Mouse (Mus musculus) B cell, adult 2 months (primary cell): Measurements from ENCODE around the gene Krt72.

ENCODE experiments used
- DNase-seq, 2 experiments: peaks; one replicate each; pipeline ENCODE4 v3.0.0; 2022

Gene Krt72

DNA sequence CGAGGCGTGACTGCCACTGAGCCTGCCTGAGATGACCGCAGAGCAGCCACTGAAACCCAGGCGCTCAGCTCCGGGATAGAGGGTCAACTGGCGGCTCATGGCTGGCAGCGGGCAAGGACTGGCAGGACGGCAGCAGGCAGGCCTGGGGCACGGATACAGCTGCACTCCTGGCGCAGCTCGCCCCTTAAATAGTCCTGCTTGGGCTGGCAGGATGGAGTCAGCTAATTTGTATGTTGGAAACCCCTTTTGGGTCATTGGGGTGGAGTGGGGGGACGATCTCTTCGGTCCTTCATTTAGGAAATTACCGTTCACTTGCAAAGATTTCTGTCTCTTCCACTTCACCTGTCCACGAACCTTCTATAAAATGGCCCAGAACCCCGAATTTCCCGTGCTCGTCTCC is at the start of gene Krt72:
Gene Krt72, minus strand, starts transcription at position 101 of the 400 bp plus-strand sequence.
- DNase-seq = no peak

DNA sequence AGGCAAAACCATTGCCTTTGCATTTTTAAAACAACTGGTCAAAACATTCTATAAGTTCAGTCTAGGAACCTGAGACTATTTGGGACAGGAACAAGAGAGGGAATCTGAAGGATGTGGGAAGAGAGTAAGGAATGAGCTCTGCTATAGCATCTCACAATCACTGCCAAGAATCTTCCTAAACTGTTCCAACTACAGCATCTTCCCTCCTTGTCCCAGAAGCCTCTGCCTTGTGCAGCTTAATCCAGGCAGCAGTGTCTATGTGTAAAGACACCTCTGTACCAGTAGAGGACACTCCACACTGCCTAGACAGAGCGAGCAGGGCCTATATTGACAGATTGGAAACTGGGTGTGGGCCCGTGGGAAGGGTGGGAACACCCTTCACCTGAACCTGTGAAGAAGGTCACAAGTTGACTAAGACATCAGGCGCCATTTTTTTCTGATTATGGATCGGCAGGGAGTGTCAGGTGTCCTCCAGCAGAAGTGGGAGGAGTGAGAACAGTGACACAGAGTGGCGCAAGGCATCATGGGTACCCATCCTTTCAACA is 48.6 kb upstream of the Krt72 start:
- DNase-seq = no peak

DNA sequence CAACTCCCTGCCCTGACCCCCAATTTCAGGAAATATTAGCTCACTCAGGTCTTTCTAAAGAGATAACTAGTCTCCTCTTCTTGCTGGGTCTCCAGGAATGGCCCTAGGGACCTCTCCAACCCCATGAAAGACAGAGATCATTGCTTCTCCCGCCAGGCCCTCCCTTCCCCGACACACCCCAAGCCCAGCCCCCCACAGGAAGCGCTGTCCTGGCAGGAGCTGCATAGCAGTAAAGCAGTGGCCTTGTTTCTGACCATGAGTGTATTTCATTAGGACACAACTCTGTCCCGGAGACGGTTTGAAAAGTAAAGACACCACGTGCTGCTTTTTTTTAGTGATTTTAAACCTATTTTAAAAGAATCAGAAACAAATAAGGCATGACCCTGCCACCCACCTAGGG is 46.9 kb upstream of the Krt72 start:
- no peak for DNase-seq

DNA sequence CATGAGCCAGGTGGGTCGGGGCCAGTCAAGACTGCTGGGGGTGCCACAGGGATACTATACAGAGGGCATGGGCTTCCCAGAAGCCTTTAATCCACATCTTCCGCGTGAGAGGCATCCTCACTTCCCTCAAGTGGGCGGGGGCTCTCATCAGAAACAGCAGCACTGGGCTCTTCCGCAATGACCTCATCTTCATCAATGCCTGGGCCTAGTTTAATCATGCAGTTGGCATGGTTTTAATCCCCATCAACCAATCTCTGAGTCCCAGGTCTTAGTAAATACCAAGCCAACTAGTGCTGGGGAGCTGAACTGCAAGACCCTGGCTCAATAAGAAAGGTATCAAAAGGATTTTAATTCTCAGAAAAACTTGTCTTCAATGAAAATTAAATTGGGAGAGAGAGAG is 43.2 kb upstream of the Krt72 start:
- no peak for DNase-seq

DNA sequence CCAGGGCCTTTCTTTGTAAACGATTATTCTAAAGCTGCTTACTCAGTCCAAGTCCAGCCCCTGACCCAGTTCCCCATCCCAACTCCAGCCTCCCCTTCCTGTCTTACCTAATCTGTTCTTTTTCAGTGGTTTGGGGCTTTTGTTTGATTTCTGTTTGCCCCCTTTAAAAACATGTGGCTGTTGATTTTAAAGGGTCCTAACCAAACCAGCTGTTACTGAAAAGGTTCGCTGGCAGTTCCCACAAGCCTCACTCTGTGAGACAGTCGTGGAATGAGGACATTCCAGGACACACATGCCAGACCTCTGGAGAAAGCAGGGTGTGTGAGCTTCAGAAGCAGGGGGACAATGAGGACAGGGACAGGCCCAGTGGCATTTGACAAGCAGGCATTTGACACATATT is 35.5 kb upstream of the Krt72 start:
- DNase-seq = no peak

DNA sequence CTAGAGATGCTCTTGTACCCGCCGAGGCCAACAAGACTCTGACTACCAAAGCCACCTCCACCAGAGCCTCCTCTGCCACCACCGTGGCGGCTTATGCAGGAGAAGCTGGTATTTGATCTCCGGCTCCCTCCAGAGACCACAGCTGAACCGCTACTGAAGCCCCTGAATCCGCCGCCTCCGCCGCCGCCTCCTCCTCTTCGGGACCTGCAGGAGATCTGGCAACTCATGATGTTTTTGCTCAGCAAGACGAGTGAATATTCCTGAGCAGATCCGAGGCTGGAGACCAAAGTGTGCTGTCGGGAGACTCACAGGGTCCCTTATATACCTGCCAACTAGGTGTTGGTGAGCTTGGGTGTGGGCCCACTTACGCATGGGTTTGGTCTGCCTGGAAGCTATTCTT is 31.6 kb upstream of the Krt72 start, which contains the start of gene Krt2:
Gene Krt2, minus strand, starts transcription at position 295 of the 400 bp plus-strand sequence.
- DNase-seq = no peak

DNA sequence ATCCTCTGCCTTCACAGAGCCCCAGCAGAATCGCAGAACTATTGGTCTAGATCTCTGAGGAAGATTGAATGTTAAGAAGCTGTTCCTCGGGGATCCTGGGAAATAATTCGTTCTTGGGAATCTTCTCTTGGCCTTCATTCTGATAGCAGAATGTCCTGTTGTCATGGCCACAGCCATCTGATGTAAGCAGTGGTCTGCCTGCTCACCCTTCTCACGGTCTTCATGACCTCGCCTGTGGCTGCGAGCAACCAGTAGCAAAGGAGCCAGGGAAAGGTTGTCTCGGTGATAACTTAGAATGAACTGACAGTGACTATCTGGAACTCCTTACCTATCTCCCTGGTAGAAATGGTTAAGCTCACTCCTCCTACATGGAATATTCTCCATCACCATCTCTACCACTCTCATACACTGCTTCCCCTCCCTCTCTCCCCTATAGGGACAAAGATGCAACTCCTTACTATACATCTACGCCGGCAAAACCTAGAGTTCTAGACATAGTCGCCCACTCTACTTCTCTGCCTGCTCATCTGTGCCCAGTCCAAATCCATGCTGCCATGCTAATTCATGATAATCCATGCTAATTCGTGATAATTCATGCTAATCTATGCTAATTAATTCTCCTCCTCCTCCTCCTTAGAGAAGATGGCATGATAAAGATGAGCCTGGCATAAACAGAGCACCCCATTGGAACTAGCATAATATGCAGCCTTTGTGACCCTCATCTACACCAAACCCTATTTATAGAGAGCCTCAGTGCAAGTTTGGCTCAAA is 17.0 kb upstream of the Krt72 start:
- DNase-seq = no peak

DNA sequence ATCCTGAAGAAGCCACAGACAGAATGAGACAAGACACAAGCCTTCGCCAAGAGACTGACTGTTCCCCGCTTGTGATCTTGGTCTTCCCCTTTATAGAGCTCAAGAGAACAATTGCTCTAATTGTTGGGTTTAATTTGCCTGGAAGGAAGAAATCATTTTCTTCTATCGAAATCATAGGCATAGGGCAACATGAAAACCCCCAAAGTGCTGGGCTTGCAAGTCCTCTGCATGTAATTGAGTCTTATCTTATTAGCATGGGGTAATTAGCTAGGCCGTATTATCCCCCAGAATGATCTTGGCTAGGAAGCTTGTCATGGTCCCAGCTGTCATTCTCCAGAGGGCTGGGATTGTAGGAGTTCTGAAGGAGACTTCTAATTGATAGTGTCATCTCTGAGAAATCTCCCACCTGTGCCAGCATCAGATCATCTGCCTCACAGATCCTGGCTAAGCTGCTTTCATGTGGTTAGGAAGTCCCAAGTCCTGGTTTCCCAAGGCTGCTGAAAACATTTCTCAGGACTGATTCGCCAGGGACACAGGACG is 16.1 kb upstream of the Krt72 start, which contains the start of gene Krt73:
Gene Krt73, minus strand, starts transcription at position 51 of the 540 bp plus-strand sequence.
- no peak for DNase-seq

DNA sequence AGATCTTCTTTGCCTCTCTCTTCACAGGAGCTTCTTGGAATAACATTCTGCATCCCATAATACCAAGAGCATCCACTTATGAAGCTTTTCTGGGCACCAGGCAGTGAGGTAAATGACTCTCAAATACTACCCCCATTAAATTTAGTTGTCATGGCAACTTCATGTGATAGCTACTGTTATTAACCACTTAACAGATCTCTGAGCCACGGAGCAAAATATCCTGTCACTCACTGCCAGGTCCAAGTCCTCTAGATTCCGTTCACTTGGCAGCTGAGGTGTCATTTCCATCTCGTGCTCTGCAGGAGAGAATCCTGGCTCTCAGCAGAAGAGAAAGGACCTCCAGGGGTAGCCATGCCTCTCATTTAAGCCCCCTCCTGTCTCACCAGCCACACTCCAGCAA is 4.6 kb upstream of the Krt72 start:
- no peak for DNase-seq

DNA sequence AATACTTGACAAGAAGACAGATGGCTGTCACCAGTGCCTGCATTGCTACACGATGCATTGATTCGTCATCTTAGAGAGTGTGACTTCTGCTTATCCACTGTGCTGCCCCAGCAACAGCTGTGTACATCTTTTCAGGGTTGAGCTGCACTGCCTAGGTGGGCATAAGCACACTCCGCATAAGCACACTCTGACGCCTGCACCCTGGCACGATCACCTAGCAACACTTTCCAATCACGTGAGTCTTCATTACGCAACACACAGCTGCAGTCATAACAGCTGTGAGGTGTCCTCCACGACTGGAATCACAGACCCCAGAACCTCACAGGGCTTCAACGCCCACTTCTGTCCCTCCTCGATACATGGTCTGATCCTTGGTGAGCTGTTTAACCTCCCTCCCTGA is 12.8 kb downstream of the Krt72 start:
- no peak for DNase-seq

DNA sequence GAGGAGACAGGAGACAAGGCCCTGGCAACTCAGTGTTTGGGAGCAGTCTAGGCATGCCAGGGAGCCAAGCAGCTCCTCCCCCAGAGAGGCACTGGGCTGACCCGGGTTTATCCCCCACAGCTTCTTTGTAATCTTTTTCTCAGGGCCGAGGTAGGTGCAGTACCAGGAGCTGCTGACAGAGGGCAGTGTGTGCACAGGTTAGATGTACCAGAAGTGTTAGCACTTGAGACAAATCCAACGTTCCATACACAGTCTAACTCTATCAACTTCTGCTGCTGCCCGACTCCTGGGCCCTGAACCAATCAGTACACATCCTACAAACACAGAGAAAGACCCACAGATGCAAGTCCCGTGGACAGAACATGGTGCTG is 13.6 kb downstream of the Krt72 start:
- DNase-seq = peak; percentile 75 to 76

DNA sequence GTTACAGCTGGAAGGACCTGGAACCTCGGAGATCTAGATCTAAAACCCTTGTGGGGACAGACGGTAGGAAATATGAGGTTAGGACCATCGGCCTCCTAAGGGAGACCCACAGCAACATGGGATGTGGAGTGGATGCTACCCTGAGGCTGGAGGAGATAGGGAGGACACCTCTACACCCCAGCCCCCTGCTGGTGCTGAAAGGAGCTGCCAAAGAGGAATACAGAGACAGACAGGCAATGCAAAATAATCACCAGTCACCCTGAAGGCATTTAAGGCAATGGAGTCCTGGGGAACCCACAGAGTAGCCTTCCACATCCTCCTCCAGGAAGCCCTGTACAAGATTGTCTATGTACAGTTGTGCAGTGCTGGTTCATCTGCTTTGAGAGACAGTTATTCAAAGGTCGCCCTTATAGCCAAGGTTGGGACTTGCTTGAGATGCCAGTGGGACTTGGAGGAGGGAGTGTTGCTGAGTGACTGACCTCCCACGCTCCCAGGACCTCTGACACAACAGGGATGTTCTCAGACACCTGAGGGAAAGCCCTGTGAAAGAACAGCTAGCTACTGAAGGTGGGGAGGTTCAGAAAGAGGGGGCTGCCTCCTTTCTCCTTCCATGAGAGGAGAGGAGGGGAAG is 14.1 kb downstream of the Krt72 start:
- no peak for DNase-seq

DNA sequence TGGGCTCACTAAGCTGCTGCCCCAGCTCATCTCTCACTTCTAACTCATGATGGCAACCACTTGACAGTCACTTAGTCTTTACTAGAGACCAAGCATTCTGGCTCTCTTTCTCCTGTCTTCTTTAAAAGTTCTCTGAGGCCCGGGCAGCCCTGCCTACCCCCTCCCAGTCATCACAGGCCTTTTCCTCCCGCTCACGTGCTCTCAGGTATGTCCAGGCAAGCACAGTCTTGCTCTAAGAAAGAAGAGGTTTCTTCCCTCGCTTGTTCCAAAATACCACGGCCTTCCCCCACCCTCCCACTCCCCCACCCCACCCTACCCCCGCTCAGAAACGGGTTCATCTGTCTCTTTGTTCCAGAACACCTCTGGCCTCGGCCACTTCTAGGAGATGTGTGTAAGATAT is 16.0 kb downstream of the Krt72 start:
- DNase-seq = no peak

DNA sequence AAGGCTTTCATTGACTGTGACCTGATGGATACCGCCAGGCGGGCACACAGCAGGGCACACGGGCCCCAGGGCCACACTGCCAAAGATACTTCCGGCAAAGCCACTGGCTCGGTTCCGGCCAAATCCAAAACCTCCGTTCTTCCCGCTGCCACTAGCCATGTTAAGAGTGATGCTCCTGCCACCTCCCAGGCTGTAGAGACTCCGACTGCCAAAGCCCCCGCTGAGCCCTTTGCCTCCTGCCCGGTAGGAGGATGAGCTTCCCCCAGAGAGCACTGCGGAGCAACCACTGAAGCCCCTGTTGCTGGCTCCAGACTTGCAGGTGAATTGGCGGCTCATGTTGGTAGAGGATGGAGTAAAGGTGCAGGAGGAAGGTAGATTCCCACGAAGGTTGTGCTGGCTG is 43.5 kb downstream of the Krt72 start, which contains the start of gene Krt71:
Gene Krt71, minus strand, starts transcription at position 399 of the 400 bp plus-strand sequence.
- DNase-seq = no peak

DNA sequence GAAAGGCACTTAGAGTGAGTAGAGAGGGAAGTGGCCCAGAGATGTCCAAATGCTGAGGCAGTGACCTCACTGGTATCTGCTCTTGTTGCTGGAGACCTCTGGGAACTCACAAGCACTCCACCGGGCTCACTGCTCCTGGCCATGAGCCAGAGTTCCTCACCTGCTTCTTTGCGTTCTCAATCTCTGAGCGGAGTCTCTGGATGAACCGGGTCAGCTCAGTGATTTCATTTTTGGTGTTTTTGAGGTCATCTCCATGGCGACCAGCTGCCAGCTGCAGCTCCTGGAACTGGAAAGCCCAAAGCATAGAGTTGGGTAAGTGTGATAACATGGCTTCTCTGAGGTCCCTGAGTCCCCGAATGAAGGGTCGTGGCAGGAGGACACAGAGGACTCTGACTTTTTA is 48.5 kb downstream of the Krt72 start:
- no peak for DNase-seq

DNA sequence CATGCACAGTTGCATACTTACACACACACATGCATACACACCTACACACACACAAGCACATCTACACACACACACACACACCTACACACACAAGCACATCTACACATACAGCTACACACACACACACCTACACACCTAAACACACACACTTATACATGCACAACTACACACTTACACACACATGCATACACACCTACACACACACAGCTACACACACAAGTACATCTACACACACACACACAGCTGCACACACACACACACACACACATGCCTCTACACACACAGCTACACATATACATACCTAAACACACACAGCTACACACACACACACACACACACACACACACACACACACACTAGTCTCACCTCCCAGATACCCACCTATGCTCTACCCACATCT is 55.6 kb downstream of the Krt72 start:
- DNase-seq = no peak
